Mouse (Mus musculus) kidney, postnatal 4 days (tissue): ENCODE measurements around the gene Sema6c.
"Not testable (repeated sequence)": the region's sequence is repeated elsewhere in the genome, so short reads cannot be mapped to it uniquely, and the experiment has no call there.

Experiments
- DNase-seq, 2 experiments: peaks; one replicate each; pipeline ENCODE4 v3.0.0; 2021; ENCODE audit warnings: mixed read lengths in 2 of 2

The Sema6c gene

DNA sequence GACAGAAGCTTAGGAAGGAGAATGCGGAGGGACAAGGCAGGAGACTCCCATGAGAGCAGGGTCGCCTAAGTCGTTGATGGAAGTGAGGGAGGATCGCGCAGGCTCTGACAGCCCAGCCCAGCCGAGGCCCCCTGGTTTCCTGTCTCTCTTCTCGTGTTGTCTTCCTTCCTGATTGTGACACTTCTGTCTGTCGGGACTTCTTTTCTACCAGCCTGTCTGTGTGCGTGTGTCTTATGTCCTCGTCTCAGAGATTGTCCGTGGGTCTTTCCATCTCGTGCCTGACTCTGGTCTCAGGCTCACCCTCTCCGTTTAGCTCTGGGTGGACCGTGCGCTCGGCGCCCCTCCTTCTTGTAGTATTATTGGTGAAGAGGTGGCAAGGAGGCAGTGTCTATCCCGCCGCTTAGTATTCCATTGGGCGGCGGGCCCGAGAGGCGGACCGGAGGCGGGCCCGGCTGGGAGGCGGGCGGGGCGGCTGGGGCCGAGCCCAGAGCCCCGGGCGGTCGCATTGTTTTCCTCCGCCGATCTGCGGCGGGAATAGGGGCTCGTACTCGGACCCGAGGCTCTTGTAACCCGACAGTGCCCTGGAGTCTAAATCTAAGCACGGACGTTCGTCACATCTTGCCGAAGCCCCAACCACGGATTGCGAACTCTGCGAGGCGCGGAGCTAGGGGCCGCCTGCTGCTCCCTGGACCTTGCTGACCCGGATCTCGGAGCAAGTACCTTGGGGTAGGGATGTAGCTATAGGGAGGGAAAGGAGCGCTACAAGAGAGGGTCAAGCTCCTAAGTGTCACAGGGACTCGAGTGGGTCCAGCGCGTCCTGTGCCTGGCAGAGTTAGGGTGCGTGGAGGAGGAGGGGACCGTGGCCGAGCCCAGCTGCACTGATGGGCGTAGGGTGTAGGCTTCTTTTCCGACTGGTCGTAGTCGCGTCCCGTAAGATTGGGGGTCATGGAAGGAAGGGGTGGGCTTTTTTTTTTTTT, at the start of gene Sema6c:
Gene Sema6c, plus strand, starts transcription at position 471 of the 977 bp plus-strand sequence.
- DNase-seq = peak; percentile 91 to 94

- peak; percentile 90 to 95 for DNase-seq
Measured at GRCm38 (mm10) chr3:95110911-95111726, 49.1 kb upstream of the Sema6c start, which contains the start of gene Vps72. Vps72 (plus strand) TSS chr3:95111022.

DNA sequence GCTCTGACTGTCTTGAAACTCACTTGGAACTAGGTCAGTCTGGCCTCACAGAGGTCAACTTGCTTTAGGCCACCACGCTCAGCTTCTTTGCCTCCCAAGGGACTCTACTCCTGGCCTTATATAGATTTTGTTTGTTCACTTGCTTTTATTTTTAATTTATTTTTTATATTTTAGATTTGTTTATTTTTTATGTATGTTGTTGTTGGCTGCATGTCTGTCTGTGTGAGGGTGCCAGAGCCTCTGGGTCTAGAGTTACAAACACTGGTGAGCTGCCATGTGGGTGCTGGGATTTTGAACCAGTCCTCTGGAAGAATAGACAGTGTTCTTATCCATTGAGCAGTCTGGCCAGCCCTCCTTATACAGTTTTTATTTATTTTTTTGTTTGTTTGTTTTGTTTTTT, 47.5 kb upstream of the Sema6c start:
- no peak for DNase-seq

DNA sequence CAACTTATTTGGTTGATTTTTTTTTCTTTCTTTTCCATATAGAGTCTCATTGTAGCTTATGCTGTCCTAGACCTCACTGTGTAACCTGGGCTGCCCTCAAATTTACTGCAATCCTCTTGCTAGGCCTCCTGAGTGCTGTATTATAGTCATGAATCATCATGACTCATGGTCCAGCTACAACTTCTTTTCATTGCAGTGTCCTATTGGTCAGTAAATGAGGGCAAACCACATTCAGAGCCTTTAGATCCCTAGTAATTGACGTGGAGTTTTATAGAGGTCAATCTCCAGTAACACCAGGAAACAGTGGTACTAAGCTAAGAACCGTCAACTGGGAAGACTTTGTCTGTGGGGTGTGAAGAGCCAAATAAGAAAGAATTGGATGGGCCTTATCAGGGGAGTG, 42.5 kb upstream of the Sema6c start:
- no peak for DNase-seq

DNA sequence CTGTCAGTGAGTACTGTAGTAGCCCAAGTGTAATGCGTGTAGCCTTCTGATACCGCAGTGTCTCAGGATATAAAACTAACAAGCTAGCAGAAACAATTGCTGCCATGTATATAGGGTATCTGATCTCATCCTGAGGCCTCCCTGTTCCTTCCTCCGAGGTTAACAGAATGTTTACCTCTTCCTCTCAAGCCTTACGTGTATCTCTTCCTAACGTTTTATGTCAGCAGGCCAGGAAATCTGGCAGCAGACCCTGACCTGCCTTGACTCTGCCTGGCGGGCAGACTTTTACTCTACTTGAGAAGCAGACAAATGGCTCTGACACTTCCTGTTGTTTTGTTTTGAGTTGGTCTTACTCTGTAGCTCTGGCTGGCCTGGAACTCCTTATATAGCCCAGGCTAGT, 38.7 kb upstream of the Sema6c start:
- DNase-seq = peak in 1 of 2 experiments; percentile 35

DNA sequence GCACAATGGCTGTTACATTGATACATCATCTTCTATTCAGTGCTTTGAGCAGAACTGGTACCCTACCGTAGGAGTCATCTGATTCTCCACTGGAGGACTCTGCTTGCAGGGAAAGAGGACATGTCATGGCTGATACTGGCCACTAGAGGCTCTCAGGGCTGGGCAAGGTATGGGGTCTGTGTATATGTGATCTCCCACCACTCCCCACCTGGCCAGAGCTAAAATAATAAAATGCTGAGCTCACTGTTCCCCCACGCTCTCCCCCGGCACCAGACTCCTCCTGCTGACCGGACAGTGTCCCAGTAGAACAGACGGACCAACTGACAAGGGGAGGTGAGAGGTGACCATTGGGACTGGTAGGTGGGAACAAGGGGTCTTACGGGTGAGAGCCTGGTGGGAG, 36.0 kb upstream of the Sema6c start, which contains the start of gene Tmod4:
Gene Tmod4, plus strand, starts transcription at position 231 of the 400 bp plus-strand sequence.
- peak; percentile 34 to 53 for DNase-seq

DNA sequence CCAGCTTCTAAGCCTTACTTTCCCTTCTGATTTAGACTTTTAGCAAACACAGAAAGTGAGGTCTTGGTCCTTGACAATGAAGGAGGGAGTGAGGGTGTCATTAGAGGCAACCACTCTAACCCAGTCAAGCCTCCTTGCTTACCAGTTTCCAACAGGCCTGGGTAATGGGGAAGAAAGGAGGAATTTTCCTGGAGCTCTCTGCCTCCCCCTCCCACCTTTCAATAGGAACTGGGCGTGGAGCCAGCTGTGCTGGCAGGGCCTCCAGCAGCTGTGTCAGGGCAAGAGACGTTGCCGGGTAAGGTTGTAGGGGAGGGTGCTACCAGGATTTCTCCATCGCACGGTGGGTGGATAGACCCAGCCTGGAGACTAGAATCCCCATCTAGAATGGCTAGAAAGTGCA, 35.3 kb upstream of the Sema6c start:
- DNase-seq = peak; percentile 68 to 77

DNA sequence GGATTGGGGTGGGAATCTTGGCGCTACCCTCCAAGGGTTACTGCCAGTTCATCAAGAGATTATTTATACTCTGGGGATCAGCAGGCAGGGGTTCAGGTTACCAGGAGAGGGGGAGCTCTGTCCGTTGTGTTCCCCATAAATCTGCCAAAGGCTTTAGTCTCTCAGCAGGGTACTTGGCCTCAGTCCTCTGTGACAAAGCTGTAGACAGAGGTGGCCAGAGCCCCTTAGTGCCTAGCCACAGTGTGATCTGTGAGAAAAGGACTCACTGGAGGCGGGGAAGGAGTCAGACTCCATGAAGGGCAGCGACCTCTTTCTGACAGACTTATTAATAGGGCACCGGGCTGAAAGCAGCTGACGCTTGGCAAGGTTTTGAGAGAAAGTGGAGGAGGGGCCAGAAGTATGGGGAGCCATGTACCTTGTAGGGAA, 31.0 kb upstream of the Sema6c start:
- peak; percentile 44 to 67 for DNase-seq

DNA sequence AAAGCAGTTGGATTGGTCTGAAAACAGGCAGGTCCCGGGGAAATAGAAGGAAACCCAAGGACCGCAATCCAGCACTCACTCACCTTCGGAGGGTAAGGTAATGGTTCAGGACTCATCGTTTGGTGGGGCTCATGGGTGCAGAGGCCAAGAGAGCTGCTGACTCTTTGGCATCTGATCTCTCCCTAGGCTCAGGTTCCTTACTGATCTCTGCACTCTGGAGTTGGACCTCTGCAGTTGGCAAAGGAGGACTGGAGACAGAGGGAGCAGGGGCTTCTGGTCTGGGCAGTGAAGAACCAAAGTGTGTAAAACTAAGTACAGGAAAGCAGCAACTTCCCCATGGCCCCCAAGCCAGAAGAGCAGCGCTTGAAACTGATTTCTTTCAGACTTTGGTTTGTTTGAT, 30.2 kb upstream of the Sema6c start:
- no peak for DNase-seq

DNA sequence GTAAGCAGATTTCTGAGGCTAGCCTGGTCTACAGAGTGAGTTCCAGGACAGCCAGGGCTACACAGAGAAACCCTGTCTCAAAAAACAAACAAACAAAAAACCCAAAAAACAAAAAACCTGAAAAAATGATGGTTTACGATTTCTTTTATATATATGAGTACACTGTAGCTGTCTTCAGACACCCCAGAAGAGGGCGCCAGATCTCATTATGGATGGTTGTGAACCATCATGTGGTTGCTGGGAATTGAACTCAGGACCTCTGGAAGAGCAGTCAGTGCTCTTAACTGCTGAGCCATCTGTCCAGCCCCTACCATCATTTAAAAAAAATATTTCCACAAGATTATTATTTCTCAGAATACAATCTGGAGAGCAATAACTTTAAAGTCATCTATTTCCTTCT, 27.9 kb upstream of the Sema6c start:
- DNase-seq = not testable (repeated sequence)

GRCm38 (mm10) chr3:95133176-95133575, 27.1 kb upstream of the Sema6c start:
- no peak for DNase-seq

- peak; percentile 89 to 93 for DNase-seq
Measured at GRCm38 (mm10) chr3:95133680-95134101, 26.6 kb upstream of the Sema6c start, which contains the start of the genes Scnm1 and Lysmd1. Scnm1 (minus strand) TSS chr3:95134011. Lysmd1 (plus strand) TSS chr3:95134088.

GRCm38 (mm10) chr3:95134133-95134532, 26.1 kb upstream of the Sema6c start:
- not testable (repeated sequence) for DNase-seq

DNA sequence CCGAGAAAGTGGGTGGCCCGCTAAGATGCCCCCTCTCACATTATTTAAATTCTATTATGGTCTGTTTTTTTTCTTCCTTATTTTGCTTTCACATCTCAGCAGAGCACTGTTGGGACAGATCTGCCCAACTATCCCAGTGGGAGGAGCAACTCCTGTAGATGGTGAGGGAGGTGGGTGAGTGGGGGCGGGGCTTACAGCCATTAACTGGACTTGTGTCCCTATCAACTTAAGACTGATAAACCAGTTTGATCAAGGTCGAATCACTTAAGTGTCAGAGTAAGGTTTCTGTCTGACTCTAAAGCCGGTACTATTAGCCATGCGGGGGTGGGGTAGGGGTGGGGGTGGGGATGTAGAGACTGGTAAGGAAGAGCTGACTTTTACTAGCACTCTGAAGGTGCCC, 25.2 kb upstream of the Sema6c start:
- DNase-seq = peak; percentile 79 to 83

GRCm38 (mm10) chr3:95135433-95136052, 24.7 kb upstream of the Sema6c start:
- DNase-seq = no peak

DNA sequence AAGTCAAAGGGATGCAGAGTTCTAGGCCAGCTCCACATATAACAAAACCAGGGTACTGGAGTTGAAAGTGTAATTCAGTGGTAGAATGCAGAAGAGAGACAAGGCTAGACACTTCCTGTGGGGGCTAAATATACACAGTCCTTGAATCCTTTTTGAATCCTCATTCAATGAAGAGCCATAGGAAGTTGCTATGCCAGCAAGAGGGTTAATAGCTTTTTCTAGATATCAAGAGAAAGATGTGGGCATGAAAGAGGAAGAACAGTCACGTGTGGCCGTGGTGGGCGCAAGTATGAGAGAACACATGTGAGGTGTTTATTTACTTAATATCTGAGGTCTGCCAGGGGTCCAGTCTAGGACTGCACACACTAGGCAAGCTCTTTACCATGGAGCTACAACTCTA, 23.9 kb upstream of the Sema6c start:
- DNase-seq = no peak

GRCm38 (mm10) chr3:95139586-95140288, 20.5 kb upstream of the Sema6c start:
- no peak for DNase-seq

- DNase-seq = no peak
Measured at GRCm38 (mm10) chr3:95140289-95140595, 20.0 kb upstream of the Sema6c start.

DNA sequence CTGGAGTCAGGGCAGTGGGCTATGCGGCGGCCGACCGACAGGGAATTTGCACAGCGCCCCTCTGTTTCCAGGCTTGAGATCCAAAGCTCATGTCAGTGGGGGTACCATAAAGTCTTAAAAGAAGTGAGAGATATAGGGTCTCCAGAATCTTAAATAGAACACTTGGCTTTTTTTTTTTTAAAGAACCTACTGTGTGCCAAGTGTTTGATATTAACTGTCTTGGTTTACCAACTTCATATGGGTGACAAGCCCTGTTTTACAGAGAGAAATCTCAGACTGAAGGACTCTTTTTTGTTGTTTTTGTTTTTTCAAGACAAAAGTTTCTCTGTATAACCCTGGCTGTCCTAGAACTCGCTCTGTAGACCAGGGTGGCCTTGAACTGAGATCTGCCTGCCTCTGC, 19.5 kb upstream of the Sema6c start:
- DNase-seq = no peak

GRCm38 (mm10) chr3:95141474-95141873, 18.8 kb upstream of the Sema6c start:
- DNase-seq = no peak

DNA sequence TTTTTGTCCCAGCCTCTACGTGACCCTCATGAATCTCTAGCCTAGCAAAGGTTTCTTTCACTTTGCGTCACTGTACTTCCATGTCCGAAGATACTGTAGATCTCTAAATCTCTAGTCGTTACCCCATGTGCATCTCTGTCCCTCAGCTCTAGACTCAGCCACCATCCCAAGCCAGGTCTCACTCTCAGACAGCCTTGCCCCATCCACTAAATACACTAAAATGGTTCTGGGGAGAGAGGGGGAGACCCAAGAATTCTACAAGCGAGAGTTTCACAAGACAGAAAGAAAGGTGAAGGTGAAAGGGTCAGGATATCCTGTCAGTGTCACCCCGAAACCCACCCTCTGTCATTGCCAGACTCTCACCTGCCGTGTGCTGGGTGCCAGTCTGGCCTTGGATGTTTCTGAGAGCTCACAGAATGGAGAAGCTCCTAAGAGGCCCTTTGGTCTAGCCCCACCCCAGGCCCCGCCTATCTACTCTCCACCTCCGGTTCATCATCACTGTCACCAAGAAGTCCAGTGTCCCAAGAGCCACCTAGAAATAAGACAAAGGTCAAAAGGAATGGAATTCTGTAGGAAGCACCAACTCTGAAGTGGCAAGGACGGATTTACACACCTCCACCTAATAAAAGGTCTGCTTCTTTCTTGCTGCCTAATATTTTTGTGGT, 18.2 kb upstream of the Sema6c start, which contains the start of gene Tnfaip8l2:
Gene Tnfaip8l2, minus strand, starts transcription at position 409 of the 665 bp plus-strand sequence.
- DNase-seq = no peak
